Mouse (Mus musculus) embryonic facial prominence, embryonic 11.5 days (tissue): ENCODE data around the gene Mtg2. TPM values are rescaled to one million over a fixed set of nuclear protein-coding genes. Genes with fewer than 3 reads are reported as not detected.

Experiments used
- ATAC-seq: fragments of 200-750 bp; cut with Nextera tagmentation; replicated peaks from 2 replicates; pipeline ENCODE4 v1.8.0; 2017; ENCODE audit warnings: low read depth; ENCODE audit not compliant: insufficient number of reproducible peaks, low FRiP score, low TSS enrichment
- DNase-seq: peaks from one replicate; pipeline ENCODE4 v3.0.0-alpha.2; 2015; ENCODE audit warnings: low spot score
- H3K27ac ChIP-seq: fragments of 300-500 bp; sonication (generic); replicated peaks from 2 replicates; pipeline ENCODE4 v1.5.1; 2014; ENCODE audit warnings: mild to moderate bottlenecking, low read depth, low read length, control low read depth
- H3K27me3 ChIP-seq: fragments of 300-500 bp; sonication (generic); 2 replicates; pipeline ENCODE4 v1.6.1; 2014; ENCODE audit warnings: mild to moderate bottlenecking, low read length, moderate library complexity, mixed read lengths; ENCODE audit not compliant: control insufficient read depth, insufficient read depth
- H3K36me3 ChIP-seq: fragments of 300-500 bp; sonication (generic); replicated peaks from 2 replicates; pipeline ENCODE4 v1.6.1; 2014; ENCODE audit warnings: low read depth, mild to moderate bottlenecking, low read length, moderate library complexity, mixed read lengths; ENCODE audit not compliant: control insufficient read depth, insufficient read depth
- H3K4me1 ChIP-seq: fragments of 300-500 bp; sonication (generic); 2 replicates; pipeline ENCODE4 v1.6.1; 2014; ENCODE audit warnings: low read length, mixed read lengths; ENCODE audit not compliant: control insufficient read depth, insufficient read depth
- H3K4me2 ChIP-seq: fragments of 300-500 bp; sonication (generic); 2 replicates; pipeline ENCODE4 v1.6.1; 2014; ENCODE audit warnings: low read depth, mild to moderate bottlenecking, control low read depth, low read length, moderate library complexity
- H3K4me3 ChIP-seq: fragments of 300-500 bp; sonication (generic); 2 replicates; pipeline ENCODE4 v1.5.1; 2014; ENCODE audit warnings: low read depth, low read length, control low read depth
- H3K9ac ChIP-seq: fragments of 300-500 bp; sonication (generic); replicated peaks from 2 replicates; pipeline ENCODE4 v1.6.1; 2014; ENCODE audit warnings: mild to moderate bottlenecking, control low read depth, low read length
- H3K9me3 ChIP-seq: fragments of 300-500 bp; sonication (generic); replicated peaks from 2 replicates; pipeline ENCODE4 v1.6.1; 2016; ENCODE audit warnings: mild to moderate bottlenecking, low read length, inconsistent platforms, mixed read lengths; ENCODE audit not compliant: control insufficient read depth
- WGBS: fragments of 180-500 bp; shearing (Covaris S2); extraction: QIAGEN DNeasy Blood & Tissue Kit; methylation state at CpG from one replicate; pipeline ENCODE4 v1.1.7; 2014; 5-methylcytosine and 5-hydroxymethylcytosine counted together
- polyA plus RNA-seq: library from polyadenylated mRNA; unstranded; fragments of >200 nt; fragmentation: Nextera tagmentation; extraction: Ambion mirVana; gene quantifications from 2 replicates; pipeline ENCODE4 v1.2.1, GENCODE M21; 2014

The Mtg2 gene
- polyA plus RNA-seq, 1 experiment from 2014 or later, result 25.5 TPM

- peaks cover 24% of the 10 kb centered on the region for H3K36me3 ChIP-seq
Measured at GRCm38 (mm10) chr2:180031270-180031669, 39.1 kb upstream of the Mtg2 start.

GRCm38 (mm10) chr2:180032925-180033324, 37.5 kb upstream of the Mtg2 start:
- H3K27ac ChIP-seq, result no peak overlapping the region

More at GRCm38 (mm10) chr2:180031270-180031669, 39.1 kb upstream of the Mtg2 start:
- no peak overlapping the region for H3K4me2 ChIP-seq
- no peak for ATAC-seq
- H3K9me3 ChIP-seq, result no peaks in the 10 kb centered on the region
- no peak overlapping the region for H3K4me3 ChIP-seq
- WGBS, result 91% methylated on average over 6 of the region's 6 CpGs
- DNase-seq, result no peak
- no peaks in the 10 kb centered on the region for H3K27me3 ChIP-seq
- H3K27ac ChIP-seq, result no peak overlapping the region
- no peak overlapping the region for H3K9ac ChIP-seq
- H3K4me1 ChIP-seq, result no peaks in the 10 kb centered on the region; the same call in 1 of the 2 replicates

GRCm38 (mm10) chr2:180033956-180034355, 36.4 kb upstream of the Mtg2 start:
- H3K27me3 ChIP-seq, result no peaks in the 10 kb centered on the region
- H3K27ac ChIP-seq, result no peak overlapping the region
- no peak overlapping the region for H3K4me2 ChIP-seq
- H3K4me1 ChIP-seq, result no peaks in the 10 kb centered on the region
- 58% methylated on average over 3 of the region's 3 CpGs for WGBS
- no peak overlapping the region for H3K4me3 ChIP-seq
- peaks cover 40% of the 10 kb centered on the region for H3K36me3 ChIP-seq
- no peaks in the 10 kb centered on the region for H3K9me3 ChIP-seq
- DNase-seq (no peak), ATAC-seq (0 out of 2 replicates have a peak, but pooled peaks have one; percentile 25)
- no peak overlapping the region for H3K9ac ChIP-seq

More at GRCm38 (mm10) chr2:180032925-180033324, 37.5 kb upstream of the Mtg2 start:
- 88% methylated on average over 3 of the region's 3 CpGs for WGBS
- DNase-seq (no peak), ATAC-seq (no peak)
- no peak overlapping the region for H3K4me2 ChIP-seq
- H3K4me1 ChIP-seq, result no peaks in the 10 kb centered on the region
- H3K27me3 ChIP-seq, result no peaks in the 10 kb centered on the region
- peaks cover 37% of the 10 kb centered on the region for H3K36me3 ChIP-seq
- no peak overlapping the region for H3K9ac ChIP-seq
- no peaks in the 10 kb centered on the region for H3K9me3 ChIP-seq
- no peak overlapping the region for H3K4me3 ChIP-seq

GRCm38 (mm10) chr2:180034753-180035152, 35.6 kb upstream of the Mtg2 start:
- Histone ChIP-seq H3K4me1 (no peaks in the 10 kb centered on the region), H3K9ac (no peak overlapping the region), H3K4me3 (no peak overlapping the region), H3K27ac (no peak overlapping the region), H3K4me2 (no peak overlapping the region), H3K9me3 (no peaks in the 10 kb centered on the region), H3K27me3 (no peaks in the 10 kb centered on the region), H3K36me3 (peaks cover 41% of the 10 kb centered on the region)
- ATAC-seq (no peak), DNase-seq (no peak)
- 58% methylated on average over 5 of the region's 5 CpGs for WGBS

GRCm38 (mm10) chr2:180040406-180040805, 30.0 kb upstream of the Mtg2 start:
- WGBS, result 58% methylated on average over 6 of the region's 6 CpGs
- H3K4me2 ChIP-seq, result no peak overlapping the region
- H3K27ac ChIP-seq, result no peak overlapping the region
- peaks cover 3% of the 10 kb centered on the region; the same call in 1 of the 2 replicates for H3K4me1 ChIP-seq
- H3K9me3 ChIP-seq, result no peaks in the 10 kb centered on the region
- no peak for ATAC-seq
- no peak overlapping the region for H3K9ac ChIP-seq
- H3K4me3 ChIP-seq, result no peak overlapping the region
- DNase-seq, result no peak
- H3K27me3 ChIP-seq, result no peaks in the 10 kb centered on the region
- peaks cover 23% of the 10 kb centered on the region for H3K36me3 ChIP-seq

GRCm38 (mm10) chr2:180041577-180042255, 28.7 kb upstream of the Mtg2 start:
- under 1% methylated on average over 66 of the region's 66 CpGs for WGBS
- no peaks in the 10 kb centered on the region for H3K27me3 ChIP-seq
- DNase-seq, result peak; percentile 61
- H3K27ac ChIP-seq, result peak overlapping the region; percentile 82
- peak overlapping the region; percentile 86 for H3K4me2 ChIP-seq
- peak overlapping the region; percentile 79 for H3K9ac ChIP-seq
- ATAC-seq, result peak; percentile 17
- H3K4me3 ChIP-seq, result peak overlapping the region; percentile 97
- H3K36me3 ChIP-seq, result peaks cover 19% of the 10 kb centered on the region
- H3K4me1 ChIP-seq, result peaks cover 3% of the 10 kb centered on the region; the same call in 1 of the 2 replicates
- no peaks in the 10 kb centered on the region for H3K9me3 ChIP-seq

- Histone ChIP-seq H3K27ac (peak within 1 kb of the TSS; percentile 82), H3K4me3 (peak within 1 kb of the TSS; percentile 97), H3K27me3 (no peaks in the 10 kb centered on the region), H3K9ac (peak within 1 kb of the TSS; percentile 79), H3K9me3 (no peaks in the 10 kb centered on the region), H3K36me3 (peaks cover 13% of the 10 kb centered on the region), H3K4me2 (peak within 1 kb of the TSS; percentile 86), H3K4me1 (peaks cover 3% of the 10 kb centered on the region; the same call in 1 of the 2 replicates)
- WGBS, result under 1% methylated on average over 63 of the region's 78 CpGs
- peak; percentile 94 for DNase-seq
- ATAC-seq, result peak; percentile 92
Measured at GRCm38 (mm10) chr2:180042256-180042857, 28.0 kb upstream of the Mtg2 start, which contains the start of the genes Psma7 and Ss18l1. Gene Psma7, minus strand, starts transcription at chr2:180042433. Gene Ss18l1, plus strand, starts transcription at chr2:180042509.
